Mouse (Mus musculus) neutrophil, adult 5-6 weeks (primary cell): Measurements from ENCODE around the gene Lyar. TPM values are rescaled to one million over a fixed set of nuclear protein-coding genes. Genes with fewer than 3 reads are reported as not detected.
A peak's percentile ranks its signal among the peaks of the same experiment; 100 is the strongest.

Experiments used
- ATAC-seq: fragments of 151-379, 151-347 bp; 2 replicates; pipeline ENCODE4 v1.8.0; 2017; ENCODE audit warnings: mild to moderate bottlenecking, moderate TSS enrichment; ENCODE audit not compliant: insufficient number of reproducible peaks, poor library complexity, low FRiP score, severe bottlenecking; ENCODE audit errors: extremely low read depth
- total RNA-seq: library from RNA; stranded (forward); fragments of 200-1000 nt; gene quantifications from 2 replicates; pipeline ENCODE4 v1.2.3, GENCODE M21; 2017

Lyar gene
- 28.1 and 38.6 TPM in 2 replicates for total RNA-seq

DNA sequence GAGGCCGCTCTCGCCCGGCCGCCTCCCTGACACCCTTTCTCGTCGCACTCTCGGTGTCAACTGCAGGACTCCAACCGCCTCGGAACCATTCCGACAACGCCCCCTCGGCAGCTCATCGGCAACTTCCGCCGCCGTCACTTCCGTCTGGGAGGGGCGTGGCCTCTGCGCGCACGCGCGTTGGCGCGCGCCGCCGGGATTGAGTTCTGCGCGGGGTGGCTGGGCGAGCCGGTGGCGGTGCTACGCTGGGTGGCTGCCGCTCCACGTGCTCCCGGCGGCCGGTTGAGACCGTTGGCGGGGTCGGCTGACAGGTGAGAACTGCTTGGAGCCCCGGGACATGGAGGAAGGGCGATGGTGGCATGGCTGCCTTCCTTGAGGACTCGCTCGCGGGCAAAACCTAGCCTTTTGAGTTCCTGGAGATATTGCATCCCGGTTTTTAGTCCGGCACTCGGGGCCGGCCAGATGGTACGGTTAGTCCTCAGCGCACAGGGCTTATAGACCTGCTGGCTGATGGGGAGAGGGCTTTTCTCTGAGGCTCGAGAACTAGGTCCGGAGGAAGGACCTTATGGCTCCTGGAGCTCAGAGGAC lies at the start of gene Lyar, which contains the start of gene Zbtb49:
Gene Lyar, plus strand, starts transcription at position 143 of the 585 bp plus-strand sequence.
Gene Zbtb49, minus strand, starts transcription at position 130 of the 585 bp plus-strand sequence.
- peak; percentile 88 for ATAC-seq

DNA sequence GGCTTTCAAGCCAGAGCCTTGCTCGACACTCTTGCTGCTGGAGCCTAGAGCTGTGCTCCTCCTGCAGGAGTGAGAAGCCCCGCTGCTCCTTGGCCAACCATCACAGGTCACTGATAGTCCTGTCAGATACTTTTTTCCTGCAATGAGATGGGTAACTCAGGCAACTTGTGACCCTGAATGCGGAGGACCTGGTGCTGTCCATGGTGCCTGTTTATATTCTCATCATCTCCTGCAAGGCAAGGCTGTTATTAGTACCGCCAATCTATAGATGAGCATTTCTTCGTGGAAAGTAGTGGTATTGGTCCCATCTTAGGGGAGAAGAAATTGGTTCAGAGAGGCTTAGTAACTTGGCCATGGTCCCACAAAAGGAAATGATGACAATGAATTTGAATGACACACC lies 46.5 kb upstream of the Lyar start:
- no peak for ATAC-seq

DNA sequence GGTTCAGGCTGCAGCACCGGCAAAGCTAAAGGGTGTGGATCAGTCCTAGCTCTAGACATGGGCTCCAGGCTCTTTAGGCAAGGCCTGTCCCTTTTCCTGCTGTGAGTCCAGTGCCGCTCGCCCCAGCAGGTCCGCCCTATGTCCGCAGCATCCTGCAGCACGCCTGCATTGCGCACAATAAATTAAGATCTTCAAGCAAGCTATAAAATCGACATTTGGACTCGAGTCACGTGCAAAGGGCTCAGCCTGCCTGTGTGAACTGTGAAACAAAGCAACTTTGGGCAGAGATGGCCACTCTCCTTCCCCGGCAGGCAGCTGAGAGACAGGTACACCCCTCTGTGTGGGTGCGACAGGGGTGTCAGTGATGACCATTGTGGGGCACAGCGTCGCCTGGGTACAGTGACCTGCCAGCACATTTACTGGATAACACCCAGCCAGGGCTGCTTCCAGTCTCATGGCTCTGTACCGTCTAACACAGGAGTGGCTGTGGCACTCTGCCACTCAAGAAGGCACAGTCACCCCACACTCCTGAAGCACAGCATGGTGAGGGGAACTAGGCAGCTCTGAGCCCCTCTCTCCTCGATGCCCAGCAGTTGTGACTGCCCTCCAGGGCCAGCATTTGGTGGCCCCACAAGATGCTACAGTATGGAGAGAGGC lies 45.9 kb upstream of the Lyar start:
- ATAC-seq: no peak

- no peak for ATAC-seq
Observed at GRCm38 (mm10) chr5:38184688-38185285, 35.5 kb upstream of the Lyar start.

DNA sequence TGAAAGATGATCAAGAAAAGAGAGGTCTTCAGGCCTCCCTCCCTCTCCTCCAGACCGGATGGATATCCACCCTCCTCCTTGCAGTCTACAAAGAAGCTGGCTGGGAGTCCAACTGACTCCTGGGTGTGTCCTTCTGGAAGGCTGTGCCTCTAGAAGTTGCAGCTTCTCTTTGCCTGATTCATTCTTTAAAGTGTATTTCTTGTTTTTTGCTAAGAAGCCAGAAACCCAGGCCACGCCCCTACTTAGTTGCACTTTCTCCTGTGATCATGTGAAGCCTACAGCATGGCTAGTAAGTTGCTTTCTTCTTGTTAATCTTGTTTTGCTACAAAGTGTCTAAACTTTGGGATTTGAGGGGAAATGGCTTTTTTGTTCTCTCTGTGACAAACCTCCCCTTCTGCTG lies 33.3 kb upstream of the Lyar start:
- ATAC-seq: no peak

GRCm38 (mm10) chr5:38190907-38191306 lies 29.4 kb upstream of the Lyar start:
- no peak for ATAC-seq

- no peak for ATAC-seq
Observed at GRCm38 (mm10) chr5:38194946-38195345, 25.3 kb upstream of the Lyar start.

- no peak for ATAC-seq
Observed at GRCm38 (mm10) chr5:38195941-38196340, 24.3 kb upstream of the Lyar start.

DNA sequence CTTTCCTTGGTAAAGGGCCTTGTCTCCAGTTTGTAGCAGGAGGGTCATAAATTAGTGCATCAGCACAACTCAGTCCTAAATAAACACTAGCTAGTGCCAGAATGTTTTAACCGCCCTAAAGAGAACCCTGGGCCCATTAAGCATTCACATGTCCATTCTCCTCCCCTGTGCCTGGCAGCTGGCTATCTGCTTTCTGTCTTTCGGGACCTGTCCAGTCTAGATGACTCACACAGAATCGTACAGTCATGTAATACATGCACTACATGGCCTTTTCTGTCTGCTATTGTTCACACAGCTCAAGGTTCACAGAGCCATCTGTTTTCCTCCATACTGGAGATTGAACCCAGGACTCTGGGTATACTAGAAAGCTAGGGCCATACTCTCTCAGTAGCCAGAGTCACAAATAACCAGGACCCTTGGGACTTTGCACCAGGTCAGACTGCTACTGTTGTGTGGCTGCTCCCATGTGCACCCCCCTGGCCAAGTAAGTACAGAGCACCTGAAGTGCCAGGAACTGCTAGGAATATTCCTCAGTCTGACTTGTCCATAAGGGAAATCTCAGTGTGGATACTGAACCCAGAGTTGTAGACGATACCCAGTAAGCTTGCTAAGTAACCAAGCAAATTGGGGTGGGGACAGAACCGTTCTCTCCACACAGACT lies 23.3 kb upstream of the Lyar start:
- ATAC-seq: no peak

- peak; percentile 38; the same call in 1 of the 2 replicates for ATAC-seq
Observed at GRCm38 (mm10) chr5:38197482-38197823, 22.8 kb upstream of the Lyar start.

DNA sequence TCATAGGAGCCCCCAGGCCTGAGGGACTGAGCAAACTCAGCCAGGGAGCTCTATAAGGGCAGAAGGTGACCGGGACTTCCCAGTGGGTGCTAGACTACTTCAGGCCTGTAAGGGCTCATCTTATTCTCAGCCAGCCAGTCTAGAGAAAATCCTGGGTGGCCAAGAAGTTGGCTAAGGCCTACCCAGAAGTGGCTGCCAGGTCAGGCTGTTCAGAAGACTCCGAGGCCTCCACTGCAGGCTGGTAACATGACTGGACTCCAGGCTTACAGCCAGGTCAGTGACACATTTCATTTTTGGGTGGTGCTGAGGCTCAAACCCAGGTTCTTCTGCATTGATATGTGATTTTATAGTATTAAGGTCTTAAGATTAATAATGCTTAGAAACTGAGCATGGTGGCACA lies 20.6 kb upstream of the Lyar start:
- no peak for ATAC-seq

DNA sequence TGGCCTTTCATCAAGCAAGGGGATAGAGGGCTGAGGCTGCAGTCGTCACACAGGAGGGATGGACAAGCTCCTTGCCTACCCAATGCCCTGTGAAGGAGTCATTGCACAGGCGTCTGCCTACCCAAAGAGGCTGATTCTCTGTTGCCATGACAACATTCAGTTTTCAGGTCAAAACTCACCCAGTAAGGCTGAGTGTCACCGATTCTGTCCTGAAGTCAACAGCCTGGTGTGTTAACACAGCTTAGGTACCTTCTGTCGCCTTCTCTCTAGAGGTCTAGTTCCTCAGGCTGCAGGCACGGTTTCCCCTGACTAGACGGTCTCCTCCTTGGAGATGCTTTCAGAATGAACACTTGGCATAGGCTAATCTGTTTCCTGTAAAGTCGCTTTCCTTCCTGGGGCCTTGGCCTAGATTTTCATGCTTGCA lies 15.0 kb upstream of the Lyar start:
- ATAC-seq: no peak

DNA sequence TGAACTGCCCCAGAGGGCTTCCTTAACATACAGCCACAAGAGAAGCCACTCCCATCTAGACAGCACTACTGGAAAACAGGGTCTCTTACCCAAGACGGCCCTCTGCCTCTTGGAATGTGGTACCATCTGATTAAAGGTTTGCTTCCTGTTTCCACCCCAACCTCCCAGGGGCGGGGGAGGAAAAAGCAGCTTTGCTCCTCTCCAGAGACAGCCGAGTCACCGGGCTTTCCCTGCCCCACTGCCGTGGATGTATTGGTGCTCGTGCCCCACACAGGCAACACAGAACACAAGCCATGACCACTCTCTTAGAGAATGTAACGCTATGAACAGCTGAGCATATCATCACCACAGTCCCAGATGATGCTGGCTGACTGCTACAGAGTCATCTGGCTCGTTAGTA lies 11.3 kb upstream of the Lyar start:
- ATAC-seq: no peak

- ATAC-seq: peak; percentile 96
Observed at GRCm38 (mm10) chr5:38211691-38212090, 8.6 kb upstream of the Lyar start.

- ATAC-seq: no peak
Observed at GRCm38 (mm10) chr5:38213009-38213408, 7.3 kb upstream of the Lyar start.

- peak; percentile 15; the same call in 1 of the 2 replicates for ATAC-seq
Observed at GRCm38 (mm10) chr5:38219771-38220307, 431 bp upstream of the Lyar start.

- ATAC-seq: peak; percentile 65
Observed at GRCm38 (mm10) chr5:38235422-38235821, 15.2 kb downstream of the Lyar start.

GRCm38 (mm10) chr5:38236627-38237026 lies 16.4 kb downstream of the Lyar start:
- no peak for ATAC-seq

DNA sequence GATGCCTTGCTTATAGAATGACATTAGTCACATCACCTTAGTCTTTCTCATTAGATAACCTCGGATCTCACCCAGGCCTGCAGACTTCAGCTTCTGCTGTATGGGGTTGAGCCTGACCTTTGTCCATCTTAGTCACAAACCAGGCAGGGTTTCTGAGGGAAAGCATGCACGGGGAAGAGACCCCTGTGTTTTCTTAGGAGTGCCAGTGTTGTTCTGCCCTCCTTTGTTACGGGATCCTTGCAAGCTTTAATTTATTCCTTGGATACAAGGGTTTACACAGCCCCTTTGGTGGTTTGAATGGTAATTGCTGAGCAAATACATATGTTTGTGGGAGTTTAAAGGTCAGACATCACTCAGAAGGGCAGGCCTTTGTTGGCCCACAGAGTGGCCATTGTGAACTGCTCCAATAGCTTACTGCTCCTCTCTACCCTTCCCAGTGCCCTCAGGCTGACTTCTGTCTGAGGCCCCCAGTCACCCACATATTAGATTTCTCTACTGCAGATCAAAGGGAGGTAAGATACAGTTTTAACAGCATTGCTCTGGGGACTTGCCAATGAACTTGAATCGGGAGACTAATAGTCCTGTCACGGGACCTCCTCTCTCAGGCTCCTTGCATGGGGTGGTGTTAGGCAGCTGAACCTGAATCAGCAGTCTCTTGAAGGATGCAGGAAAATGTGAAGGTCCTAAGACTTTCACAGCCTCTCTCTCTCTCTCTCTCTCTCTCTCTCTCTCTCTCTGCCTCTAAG lies 20.6 kb downstream of the Lyar start:
- no peak for ATAC-seq
